Mouse (Mus musculus): Measurements from ENCODE around the gene Ptger1. TPM values are rescaled to one million over a fixed set of nuclear protein-coding genes. Genes with fewer than 3 reads are reported as not detected.

The Ptger1 gene
- polyA plus RNA-seq, 2 experiments from 2014 or later, result 0.93 to 1.1 TPM

DNA sequence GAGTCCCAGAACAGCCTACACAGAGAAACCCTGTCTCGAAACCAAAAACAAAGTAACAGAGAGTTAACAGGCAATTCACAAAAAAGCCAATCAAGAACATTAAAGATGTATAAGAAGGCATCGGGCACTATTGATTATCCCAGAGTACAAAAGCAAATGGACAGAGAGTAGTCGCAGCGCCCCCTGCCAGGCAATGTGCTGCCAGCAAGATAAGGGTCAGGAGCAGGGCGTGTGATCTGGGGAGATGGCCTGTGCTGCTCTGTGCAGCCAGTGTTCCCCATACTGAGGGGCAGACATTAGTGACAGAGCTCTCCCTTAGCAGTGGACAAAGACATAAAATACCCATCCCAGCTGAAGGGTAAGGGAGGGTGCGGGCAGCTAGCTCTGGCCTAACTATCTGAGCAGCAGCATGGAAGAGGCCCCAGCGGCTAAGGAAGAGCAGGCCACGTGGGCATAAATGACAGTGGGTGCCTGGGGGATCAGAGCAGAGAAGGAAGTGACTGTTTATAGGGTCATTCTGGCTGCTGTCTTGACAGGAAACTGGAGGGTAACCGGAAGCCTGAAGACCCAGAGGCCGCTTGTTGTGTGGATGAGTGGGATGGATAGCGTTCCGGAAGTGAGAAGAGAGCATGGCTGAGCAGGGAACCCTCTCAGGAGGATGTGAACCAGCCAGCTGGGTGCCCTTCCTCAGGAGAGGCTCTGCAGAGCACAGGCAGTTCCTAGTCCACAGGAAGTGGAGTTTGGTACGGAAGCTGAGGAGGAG, 9.8 kb upstream of the Ptger1 start:
- ATAC-seq, result no peak

DNA sequence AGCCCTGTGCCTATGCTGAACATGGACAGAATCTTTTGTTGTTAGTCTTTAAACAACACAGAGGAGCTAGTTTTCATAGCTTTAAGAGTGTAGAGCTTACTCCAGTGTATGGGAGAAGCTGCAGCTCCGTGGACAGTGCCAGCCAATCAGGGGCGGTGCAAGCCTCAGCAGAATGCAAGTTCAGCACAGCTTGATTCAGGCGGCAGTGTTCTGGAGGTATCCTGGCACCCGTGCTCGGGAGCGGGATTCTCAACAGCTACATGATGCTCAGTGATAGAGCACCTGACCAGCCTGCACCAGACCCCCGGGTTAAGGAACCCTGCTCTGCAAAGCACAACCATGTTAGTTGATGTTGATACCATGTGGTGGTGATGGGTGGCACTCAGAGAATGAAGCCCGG, 5.9 kb upstream of the Ptger1 start:
- ATAC-seq, result no peak

DNA sequence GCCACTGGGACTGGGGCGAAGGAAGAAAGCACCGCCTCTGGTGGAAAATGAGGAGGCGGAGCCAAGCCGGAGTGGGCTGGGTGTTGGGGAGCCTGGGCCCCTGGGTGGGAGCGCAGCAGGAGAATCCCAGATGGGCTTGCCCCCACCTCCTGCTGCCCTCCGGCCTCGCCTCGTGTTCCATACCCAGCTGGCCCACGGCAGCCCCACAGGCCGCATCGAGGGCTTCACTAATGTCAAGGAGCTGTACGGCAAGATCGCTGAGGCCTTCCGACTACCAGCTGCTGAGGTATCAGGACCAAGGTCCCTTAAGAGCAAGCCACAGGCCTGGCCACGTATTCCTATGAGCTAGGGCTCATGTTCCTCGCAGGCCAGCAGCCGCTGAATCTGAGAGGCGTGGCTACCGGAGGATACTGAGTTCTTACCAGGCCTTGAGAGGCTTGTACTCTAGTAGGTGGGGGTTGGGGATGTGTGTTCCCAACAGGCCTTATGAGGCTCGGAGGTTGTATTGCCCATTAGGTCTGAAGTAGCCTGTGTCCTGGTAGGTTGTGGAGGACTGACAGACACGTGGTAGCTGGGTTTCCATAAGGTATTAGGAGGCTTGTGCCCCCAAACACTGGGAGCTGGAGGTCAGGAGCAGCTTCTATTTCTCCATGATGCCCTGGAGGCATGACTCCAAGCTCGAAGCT, 5.3 kb upstream of the Ptger1 start:
- no peak for ATAC-seq

DNA sequence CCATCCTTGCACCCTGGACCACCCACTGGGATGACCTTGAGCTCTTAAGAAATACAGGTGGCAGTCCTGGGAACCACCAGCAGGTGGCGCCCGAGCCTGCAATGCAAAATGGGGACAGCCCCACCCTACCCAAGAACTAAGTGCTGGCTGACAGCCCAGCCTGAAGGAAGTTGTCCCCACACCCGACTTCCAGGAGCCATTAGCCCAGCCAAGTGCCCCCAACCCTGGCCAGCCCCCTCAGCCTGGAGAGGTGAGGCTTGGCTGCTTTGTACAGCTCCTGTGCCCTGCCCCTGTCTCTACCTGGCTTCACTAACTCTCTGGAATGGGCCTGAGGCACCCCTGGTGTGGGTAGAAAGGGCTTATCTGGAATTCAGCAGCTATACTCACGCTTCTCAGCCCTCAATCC, 4.1 kb upstream of the Ptger1 start:
- ATAC-seq, result peak; percentile 81

DNA sequence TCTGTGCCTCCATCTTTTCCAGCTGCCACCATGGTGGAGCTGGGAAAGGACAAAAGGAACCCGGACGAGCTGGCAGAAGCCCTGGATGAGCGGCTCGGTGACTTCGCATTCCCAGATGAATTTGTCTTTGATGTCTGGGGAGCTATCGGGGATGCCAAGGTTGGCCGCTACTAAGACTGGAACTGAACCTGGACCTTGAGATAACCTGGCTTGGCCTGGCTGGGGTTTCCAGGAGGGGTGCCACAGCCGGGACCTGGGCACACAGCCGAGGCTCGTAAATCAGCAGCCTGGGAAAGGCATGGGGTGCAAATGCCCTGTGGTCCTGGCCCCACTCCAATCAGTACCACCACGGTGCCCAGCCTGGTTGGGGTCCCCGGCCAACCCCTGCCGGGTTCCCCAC, 2.4 kb upstream of the Ptger1 start:
- ATAC-seq, result no peak

DNA sequence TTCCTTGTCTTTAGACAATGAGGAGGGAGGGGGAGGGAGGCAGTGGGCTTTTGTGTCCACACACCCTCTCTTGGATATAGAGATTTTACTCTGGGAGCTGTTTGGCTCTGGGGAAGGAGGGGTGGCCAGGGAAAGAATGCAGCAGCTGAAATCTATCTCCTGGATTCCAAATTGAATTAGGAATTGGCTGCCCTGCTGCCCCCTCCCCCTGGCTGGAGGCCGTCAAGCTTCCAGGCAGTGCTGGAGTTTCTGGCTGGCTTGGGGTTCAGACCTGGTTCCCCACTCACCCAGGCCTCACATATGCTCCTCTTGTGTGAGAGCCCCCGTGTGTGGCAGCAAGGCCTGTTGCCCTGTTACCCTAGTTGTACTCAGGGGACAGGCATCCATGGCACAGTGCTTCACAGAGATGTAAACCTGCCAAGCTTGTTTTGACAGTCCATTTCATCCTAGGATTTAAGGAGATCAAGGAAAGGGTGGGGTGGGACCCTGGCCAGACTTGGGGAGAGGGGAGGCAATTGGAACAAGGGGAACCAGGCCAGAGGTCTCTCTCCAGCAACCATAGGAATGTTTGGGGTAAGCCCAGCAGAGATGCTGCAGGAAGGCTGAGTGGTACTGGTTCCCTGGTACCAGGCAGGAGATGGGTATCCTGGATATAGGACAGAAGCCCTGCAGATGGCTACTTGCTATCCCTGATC, 1.4 kb upstream of the Ptger1 start:
- ATAC-seq, result no peak

DNA sequence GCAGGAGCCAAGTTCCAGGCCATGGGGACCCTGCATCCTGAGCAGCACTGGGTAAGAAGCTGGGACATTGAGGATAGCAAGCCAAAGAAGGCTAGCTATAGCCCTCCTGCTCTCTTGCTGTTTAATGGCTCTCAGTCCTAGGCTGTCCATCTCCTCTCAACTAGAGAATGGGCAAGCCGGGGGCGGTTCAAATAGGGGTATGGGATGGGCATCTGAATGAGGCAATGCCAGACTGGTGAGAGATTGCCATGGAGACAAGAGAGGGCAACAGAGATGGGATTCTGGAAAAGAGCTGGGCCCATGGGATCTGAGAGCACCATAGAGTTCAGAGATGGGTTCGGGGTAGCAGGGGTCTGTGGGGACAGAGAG, 372 bp downstream of the Ptger1 start:
- no peak for ATAC-seq

DNA sequence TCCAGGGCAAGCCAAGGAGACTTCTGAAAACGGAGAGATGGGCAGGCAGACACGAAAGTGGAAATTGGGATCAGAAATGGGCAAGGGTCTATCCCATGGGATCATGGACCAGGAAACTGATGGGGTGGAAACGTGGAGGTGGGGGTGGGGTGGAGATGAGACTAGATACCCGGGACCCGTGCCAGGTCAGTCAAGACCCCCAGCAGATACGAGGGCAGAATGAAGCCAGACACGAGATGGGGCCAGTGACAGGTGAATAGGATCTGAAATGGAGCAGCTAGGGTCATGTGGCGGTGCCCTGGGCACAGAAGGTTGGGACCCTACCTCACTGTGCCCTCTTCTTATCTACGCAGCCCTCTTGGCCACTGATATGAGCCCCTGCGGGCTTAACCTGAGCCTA, 1.0 kb downstream of the Ptger1 start:
- ATAC-seq, result no peak

DNA sequence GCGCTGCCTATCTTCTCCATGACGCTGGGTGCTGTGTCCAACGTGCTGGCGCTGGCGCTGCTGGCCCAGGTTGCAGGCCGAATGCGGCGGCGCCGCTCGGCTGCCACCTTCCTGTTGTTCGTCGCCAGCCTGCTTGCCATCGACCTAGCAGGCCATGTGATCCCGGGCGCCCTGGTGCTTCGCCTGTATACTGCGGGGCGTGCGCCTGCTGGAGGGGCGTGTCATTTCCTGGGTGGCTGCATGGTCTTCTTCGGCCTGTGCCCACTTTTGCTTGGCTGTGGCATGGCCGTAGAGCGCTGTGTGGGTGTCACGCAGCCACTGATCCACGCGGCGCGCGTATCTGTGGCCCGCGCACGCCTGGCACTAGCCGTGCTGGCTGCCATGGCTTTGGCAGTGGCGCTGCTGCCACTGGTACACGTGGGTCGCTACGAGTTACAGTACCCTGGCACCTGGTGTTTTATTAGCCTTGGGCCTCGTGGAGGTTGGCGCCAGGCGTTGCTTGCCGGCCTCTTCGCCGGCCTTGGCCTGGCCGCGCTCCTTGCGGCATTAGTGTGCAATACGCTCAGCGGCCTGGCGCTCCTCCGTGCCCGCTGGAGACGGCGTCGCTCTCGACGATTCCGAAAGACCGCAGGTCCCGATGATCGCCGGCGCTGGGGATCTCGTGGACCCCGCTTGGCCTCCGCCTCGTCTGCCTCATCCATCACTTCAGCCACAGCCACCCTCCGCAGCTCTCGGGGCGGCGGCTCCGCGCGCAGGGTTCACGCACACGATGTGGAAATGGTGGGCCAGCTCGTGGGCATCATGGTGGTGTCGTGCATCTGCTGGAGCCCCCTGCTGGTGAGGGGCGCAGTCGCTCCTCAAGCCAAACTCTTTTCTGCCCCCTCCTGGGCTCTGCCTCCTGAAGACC, 1.8 kb downstream of the Ptger1 start:
- ATAC-seq, result peak; percentile 15

DNA sequence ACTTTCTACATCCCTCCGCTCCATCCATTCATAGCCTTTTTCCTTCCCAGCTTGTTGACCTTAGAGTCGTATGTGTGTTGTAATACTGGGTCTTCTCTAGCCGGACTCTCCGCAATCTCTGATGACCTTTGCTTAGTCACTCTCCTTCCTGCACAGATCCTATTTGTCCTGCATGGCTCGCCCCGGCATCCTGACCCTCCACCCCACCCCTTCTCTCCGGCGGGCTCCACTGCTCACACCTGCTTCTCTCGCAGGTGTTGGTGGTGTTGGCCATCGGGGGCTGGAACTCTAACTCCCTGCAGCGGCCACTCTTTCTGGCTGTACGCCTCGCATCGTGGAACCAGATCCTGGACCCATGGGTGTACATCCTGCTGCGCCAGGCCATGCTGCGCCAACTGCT, 2.5 kb downstream of the Ptger1 start:
- no peak for ATAC-seq

DNA sequence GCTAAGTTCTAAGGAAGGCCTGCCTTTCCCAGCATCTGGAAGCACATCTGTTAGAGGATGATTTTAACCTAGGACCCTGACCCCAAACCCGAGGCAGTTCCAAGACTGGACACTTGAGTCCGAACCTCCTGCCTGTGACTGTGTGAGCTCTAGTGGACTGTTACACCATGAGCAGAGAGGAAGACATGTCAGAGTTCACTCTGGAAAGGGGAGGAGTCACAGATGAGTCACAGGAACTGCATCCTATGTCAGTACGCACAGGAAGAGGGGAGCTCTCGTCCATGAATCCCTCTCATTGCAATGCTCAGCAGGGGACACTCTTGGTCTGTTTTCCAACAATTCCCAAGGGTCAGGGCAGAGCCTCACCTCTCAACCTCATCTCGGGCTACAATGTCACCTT, 6.5 kb downstream of the Ptger1 start:
- ATAC-seq, result no peak

DNA sequence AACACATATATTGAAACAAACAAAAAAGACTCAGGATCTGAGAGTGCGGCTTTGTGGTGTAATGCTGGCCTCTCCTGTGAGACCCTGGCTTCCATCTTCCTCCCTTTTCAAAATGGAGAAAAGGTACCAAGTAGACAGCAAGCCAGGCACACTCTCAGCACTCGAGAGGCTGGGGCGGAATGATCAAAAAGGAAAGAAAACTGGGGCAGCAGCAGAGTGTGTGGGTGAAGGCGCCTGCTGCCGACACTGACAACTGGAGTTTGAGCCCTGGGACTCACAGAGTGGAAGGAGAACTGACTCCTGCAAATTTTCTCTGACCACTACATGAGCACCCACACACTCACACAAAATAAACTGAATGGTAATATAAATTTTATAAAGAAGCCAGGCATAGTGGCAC, 8.0 kb downstream of the Ptger1 start:
- ATAC-seq, result no peak

DNA sequence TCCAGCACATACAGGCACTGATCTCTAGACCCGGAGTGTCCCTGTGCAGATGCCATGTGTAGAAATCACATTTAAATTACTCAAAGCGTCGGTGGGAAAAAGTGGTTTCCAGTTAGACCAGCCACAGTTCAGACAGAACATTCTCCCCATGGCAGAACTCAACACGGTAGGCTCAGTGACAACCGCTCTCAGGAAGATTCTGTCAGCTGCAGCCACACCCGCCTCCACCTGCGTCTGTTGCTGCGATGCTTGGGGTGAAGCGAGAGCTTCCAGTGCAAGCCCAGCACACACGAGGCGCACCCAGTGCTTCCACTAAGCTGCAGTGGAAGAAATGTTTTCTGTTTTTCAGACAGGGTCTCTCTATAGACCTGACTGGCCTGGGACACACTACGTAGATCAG, 13.4 kb downstream of the Ptger1 start:
- ATAC-seq, result no peak

DNA sequence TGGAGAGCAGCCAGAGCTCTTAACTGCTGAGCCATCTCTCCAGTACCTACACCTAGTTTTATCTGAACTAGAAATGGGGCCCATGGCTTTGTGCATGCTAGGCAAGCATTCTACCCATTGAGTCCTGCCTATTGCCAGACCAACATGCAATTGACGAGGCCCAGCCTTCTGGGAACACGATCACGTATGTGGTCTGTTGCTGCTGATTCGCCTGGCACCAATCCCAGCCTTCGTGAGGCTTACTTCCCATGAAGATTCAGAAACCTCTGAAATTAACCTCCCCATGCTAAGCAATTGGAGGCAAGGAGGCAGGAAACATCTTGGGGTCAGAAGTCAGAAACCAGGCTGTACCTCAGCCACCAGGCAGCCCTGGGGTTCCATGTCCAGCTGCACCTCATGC, 14.1 kb downstream of the Ptger1 start:
- no peak for ATAC-seq

DNA sequence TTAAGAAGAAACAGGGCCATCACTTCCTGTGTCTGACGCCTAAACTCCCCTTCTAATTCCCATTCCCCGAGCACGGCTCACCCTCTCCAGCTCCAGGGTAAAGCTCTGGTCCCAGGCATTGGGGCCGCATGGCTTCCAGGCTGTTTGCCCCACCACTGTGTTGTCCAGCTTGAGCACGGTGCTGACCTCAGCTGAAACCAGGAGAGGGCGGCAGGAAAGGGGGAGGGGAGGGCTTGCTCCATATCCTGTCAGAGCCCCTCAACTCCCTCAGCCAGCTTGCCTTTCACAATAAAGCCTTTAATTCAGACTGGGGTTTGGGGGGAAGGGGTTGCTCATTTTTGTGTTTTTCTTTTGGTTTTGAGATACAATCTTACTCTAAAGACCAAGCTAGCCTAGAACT, 14.6 kb downstream of the Ptger1 start:
- no peak for ATAC-seq

DNA sequence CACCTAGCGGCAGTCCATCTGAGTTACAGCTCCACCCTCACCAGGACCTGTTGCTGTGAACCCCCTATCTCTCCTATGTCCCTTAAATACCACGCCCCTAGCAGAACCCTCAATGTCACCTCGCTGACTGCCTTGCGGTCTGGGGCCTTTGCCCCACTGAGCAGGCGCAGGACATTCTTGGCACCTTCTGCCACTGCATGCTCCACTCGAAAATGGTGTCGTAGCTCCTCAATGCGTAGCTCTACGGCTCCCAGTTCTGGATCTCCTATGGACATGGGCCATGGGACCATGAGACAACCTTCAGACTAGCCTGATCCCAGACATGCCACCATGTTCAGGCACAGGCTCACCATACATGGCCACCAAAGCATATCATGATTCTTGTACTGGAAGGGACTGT, 18.0 kb downstream of the Ptger1 start:
- no peak for ATAC-seq

DNA sequence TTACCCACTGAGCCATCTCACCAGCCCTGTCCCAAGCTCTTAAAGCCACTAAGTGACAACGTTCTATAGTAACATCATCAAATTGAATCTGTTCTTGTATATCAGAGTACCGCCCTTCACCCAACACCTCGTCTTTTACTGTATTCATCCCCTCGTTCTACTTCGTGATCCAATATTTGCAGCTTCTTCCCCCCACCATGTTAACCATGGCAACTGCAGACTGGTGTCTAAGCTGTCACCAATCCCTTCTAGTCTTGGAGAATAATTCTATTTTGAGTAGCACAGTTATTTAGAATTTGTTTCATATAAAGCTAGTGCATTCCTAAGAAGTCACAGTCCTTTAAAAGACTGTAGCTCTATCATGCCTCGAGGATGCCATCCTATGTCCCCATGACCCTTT, 22.8 kb downstream of the Ptger1 start:
- ATAC-seq, result no peak

DNA sequence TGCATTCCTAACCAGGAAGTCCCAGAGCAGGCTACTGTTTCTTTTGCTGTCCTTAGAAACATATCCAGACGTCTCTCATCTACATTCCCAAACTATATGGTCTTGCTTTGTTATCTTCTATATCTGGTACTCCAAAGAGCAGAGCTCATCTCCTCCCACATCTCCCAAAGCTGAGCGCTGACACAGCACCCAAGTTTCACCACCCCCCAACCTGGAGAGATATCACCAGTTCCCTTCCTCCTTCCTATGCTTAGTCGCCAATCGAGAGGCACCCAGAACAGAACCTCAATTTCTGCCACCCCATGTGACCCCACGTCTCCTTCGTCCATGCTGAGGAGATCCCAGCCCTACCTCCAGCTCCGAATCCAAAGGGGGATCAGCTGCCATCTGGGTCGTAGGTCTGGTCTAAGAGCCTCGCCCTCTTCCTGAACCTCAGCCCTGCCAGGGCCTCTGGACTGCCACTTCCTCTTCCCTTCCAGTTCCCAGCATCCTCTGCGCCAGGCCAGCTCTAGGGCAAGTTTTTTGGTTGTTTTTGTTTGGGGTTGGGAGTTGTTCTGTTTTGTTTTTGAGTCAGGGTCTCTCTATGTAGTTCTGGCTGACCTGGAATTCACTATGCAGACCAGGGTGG, 27.2 kb downstream of the Ptger1 start:
- ATAC-seq, result no peak

DNA sequence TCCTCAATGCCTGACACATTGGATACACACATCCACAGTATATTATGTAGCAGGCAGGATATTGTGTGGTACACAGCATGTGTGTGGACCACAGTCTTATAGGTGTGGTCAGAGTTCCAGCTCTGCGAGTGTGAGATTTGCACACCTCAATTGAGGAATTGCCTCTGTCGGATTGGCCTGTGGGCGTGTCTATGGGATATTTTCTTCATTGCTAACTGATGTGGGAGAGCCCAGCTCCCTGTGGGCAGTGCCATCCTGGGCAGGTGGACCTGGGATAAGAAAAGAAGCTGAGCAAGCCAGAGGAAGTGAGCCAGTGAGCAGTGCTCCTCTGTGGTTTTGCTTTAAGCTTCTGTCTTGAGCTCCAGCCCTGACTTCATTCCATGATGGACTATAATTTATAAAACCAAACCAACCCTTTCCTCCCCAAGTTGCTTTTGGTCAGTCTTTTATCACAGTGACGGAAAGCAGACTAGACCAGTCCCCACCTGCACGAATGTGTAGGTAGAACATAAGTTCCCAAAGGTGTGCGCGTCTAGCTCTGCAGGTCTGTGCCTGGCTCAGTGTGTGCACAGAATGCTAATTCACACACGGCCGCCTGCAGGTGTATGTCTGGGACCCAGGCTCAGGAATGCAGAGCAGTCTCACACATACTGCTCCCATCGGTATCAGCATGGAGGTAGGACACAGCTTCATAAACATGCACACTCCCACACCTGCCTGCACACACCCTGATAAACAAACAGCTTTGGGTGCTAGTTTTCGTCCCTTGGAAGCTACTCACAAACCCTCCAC, 28.1 kb downstream of the Ptger1 start:
- no peak for ATAC-seq

DNA sequence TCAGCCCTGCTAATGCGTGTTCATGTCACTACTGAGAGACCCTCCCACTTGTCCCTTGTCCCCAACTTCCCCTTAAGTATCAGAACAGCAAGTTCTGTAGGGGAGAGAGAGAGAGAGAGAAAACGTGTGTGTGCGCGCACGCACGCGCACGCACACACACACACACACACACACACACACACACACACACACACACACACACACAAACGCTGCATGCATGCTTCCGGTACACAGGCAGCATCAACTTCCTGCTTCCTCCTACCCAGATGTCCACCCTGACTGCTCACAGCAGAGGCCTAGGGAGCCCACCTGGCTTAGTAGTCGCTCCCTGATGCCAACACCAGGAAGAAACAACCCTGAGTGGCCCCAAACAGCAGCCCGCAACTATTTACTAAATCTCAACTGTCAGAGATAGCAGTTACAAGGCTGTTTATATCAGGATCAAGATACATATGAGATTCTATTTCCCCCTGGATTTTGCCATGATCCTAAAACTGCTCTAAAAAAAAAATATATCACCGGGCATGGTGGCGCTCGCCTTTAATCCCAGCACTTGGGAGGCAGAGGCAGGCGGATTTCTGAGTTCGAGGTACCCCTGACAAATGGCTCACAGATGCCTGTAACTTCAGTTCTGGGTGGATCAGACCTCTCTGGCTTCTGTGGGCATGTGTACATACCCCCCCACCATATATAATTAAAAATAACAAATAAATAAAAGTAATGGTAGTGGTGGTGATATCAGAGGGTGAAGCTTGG, 29.1 kb downstream of the Ptger1 start:
- peak; percentile 15 for ATAC-seq
